Mouse (Mus musculus) myocyte (in vitro differentiated cells): ENCODE data around the gene Sez6l. TPM values are rescaled to one million over a fixed set of nuclear protein-coding genes. Genes with fewer than 3 reads are reported as not detected.

Source experiments
- H3K27me3 ChIP-seq: one replicate; pipeline ENCODE4 v1.6.1; 2011; ENCODE audit not compliant: control insufficient read depth, insufficient read depth, insufficient read length
- H3K36me3 ChIP-seq: one replicate; pipeline ENCODE4 v1.6.1; 2011; ENCODE audit not compliant: control insufficient read depth, insufficient read depth
- H3K4me2 ChIP-seq: one replicate; pipeline ENCODE4 v1.6.1; 2011; ENCODE audit warnings: low read depth, control low read depth
- H3K4me3 ChIP-seq: one replicate; pipeline ENCODE4 v1.5.1; 2011; ENCODE audit warnings: mild to moderate bottlenecking, control low read depth, moderate library complexity
- H3K79me2 ChIP-seq: one replicate; pipeline ENCODE4 v1.6.1; 2011; ENCODE audit not compliant: control insufficient read depth, insufficient read depth
- H3ac ChIP-seq: one replicate; pipeline ENCODE4 v1.6.1; 2011; ENCODE audit not compliant: control insufficient read depth, insufficient read length
- CEBPB ChIP-seq: IDR thresholded peaks from 2 replicates; pipeline ENCODE4 v1.6.1; 2011; ENCODE audit warnings: mild to moderate bottlenecking, moderate library complexity; ENCODE audit not compliant: poor library complexity, insufficient read depth, severe bottlenecking
- E2F4 ChIP-seq: IDR thresholded peaks from one replicate; pipeline ENCODE4 v1.6.1; 2011; ENCODE audit warnings: mild to moderate bottlenecking, control low read depth, moderate library complexity; ENCODE audit not compliant: insufficient read depth
- MAX ChIP-seq: IDR thresholded peaks from one replicate; pipeline ENCODE4 v1.6.1; 2011; ENCODE audit warnings: low read depth, mild to moderate bottlenecking, control low read depth
- MYOD1 ChIP-seq, 3 experiments: IDR thresholded peaks; one replicate each; pipeline ENCODE4 v1.6.1; 2011; ENCODE audit warnings: control low read depth in 2 of 3, low read depth in 2 of 3, mild to moderate bottlenecking in 2 of 3, moderate library complexity in 1 of 3; ENCODE audit not compliant: insufficient read length in 2 of 3, control insufficient read depth in 1 of 3
- MYOG ChIP-seq, 3 experiments: IDR thresholded peaks; one replicate each; pipeline ENCODE4 v1.6.1; 2011; ENCODE audit warnings: control low read depth in 2 of 3, low read depth in 2 of 3, mild to moderate bottlenecking in 2 of 3; ENCODE audit not compliant: insufficient read length in 2 of 3, control insufficient read depth in 1 of 3, insufficient read depth in 1 of 3
- POLR2A ChIP-seq: IDR thresholded peaks from one replicate; pipeline ENCODE4 v1.6.1; 2011; ENCODE audit warnings: low read depth, mild to moderate bottlenecking, control low read depth, moderate library complexity; ENCODE audit not compliant: insufficient read length
- POLR2AphosphoS2 ChIP-seq: IDR thresholded peaks from one replicate; pipeline ENCODE4 v1.6.1; 2011; ENCODE audit warnings: low read depth, control low read depth; ENCODE audit not compliant: insufficient read length
- REST ChIP-seq: IDR thresholded peaks from one replicate; pipeline ENCODE4 v1.6.1; 2011; ENCODE audit warnings: mild to moderate bottlenecking, control low read depth, moderate library complexity; ENCODE audit not compliant: insufficient read depth, insufficient read length
- SRF ChIP-seq: IDR thresholded peaks from one replicate; pipeline ENCODE4 v1.6.1; 2011; ENCODE audit warnings: low read depth; ENCODE audit not compliant: control insufficient read depth, insufficient read length
- TCF12 ChIP-seq: IDR thresholded peaks from one replicate; pipeline ENCODE4 v1.6.1; 2011; ENCODE audit warnings: mild to moderate bottlenecking, control low read depth; ENCODE audit not compliant: poor library complexity, insufficient read depth, severe bottlenecking
- TCF3 ChIP-seq: IDR thresholded peaks from one replicate; pipeline ENCODE4 v1.6.1; 2011; ENCODE audit warnings: low read depth, control low read depth; ENCODE audit not compliant: insufficient read length
- USF1 ChIP-seq: IDR thresholded peaks from one replicate; pipeline ENCODE4 v1.6.1; 2011; ENCODE audit warnings: low read depth, mild to moderate bottlenecking, control low read depth, moderate library complexity
- polyA plus RNA-seq: library from polyadenylated mRNA; unstranded; fragments of >200 nt; fragmentation: generic; extraction: Trizol; gene quantifications from one replicate; pipeline ENCODE4 v1.2.1, GENCODE M21; 2012; ENCODE audit warnings: missing spikeins

The Sez6l gene
- polyA plus RNA-seq, 1 experiment, result not detected

DNA sequence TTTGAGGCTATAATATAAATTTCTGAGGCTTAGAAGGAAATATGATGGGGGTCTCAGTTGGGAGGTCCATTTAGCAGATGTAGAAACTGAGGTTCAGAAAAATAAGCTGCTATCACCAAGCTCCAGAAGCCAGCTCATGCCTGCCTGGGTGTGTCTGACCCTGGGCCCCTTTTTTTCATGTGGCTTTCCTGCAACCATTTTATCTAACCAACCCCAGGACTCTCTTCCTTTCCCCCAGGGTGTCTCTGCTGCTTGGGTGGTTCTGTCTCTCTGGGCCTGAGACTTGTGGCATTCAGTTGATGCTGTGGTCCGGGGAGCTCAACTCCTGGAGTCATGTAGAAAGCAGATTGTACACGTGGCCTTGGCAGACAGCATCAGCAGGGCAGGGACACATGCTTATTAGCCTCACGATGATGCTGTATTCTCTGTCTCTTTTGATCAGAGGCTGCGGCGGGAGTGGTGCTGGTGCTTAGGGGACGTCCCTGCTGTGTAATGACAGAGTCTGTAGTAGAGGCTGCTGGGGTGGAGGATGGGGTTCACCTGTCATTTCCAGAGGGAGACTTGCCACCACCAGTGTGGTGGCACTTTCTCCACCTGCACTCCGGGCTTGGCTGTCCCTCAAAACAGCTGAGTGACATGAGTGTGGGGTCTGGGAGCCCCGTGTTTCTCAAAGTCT, 88.7 kb downstream of the Sez6l start:
- no peak overlapping the region for H3K4me2 ChIP-seq
- H3K4me3 ChIP-seq, result no peak overlapping the region
- H3K27me3 ChIP-seq, result peaks cover 15% of the 10 kb centered on the region
- TF ChIP-seq MAX, result no peak
- no peak for TF ChIP-seq MYOD1 (IDR thresholded peaks at IDR 0.05; ENCODE audit: control insufficient read depth in 1 of 3, insufficient read length in 2 of 3, low read depth in 2 of 3)
- TF ChIP-seq REST, result no peak
- TF ChIP-seq E2F4, result no peak
- TF ChIP-seq CEBPB, result no peak
- TF ChIP-seq MYOG (IDR thresholded peaks at IDR 0.05; ENCODE audit: control insufficient read depth in 1 of 3, insufficient read depth in 1 of 3, insufficient read length in 2 of 3, low read depth in 2 of 3), result no peak
- no peak for TF ChIP-seq SRF
- no peaks in the 10 kb centered on the region for H3K79me2 ChIP-seq
- H3ac ChIP-seq, result no peak overlapping the region
- no peaks in the 10 kb centered on the region for H3K36me3 ChIP-seq

- no peaks in the 10 kb centered on the region for H3K36me3 ChIP-seq
- H3K27me3 ChIP-seq, result peaks cover 19% of the 10 kb centered on the region
- H3K79me2 ChIP-seq, result no peaks in the 10 kb centered on the region
- no peak overlapping the region for H3K4me2 ChIP-seq
- no peak overlapping the region for H3ac ChIP-seq
- H3K4me3 ChIP-seq, result no peak overlapping the region
- TF ChIP-seq TCF3, result no peak
- no peak for TF ChIP-seq CEBPB
- TF ChIP-seq E2F4, result no peak
- no peak for TF ChIP-seq TCF12
- no peak for TF ChIP-seq MYOD1 (IDR thresholded peaks at IDR 0.05; ENCODE audit: control insufficient read depth in 1 of 3, insufficient read length in 2 of 3, low read depth in 2 of 3)
- no peak for TF ChIP-seq POLR2A
- no peak for TF ChIP-seq REST
These were observed 89.5 kb downstream of the Sez6l start for GRCm38 (mm10) chr5:112487504-112487903.

- Histone ChIP-seq H3K27me3 (peaks cover 17% of the 10 kb centered on the region), H3K4me2 (no peak overlapping the region), H3K4me3 (no peak overlapping the region), H3K79me2 (no peaks in the 10 kb centered on the region), H3ac (no peak overlapping the region), H3K36me3 (no peaks in the 10 kb centered on the region)
- TF ChIP-seq POLR2A (no peak), TCF3 (no peak)
These were observed 90.6 kb downstream of the Sez6l start for GRCm38 (mm10) chr5:112486415-112486814.

- H3ac ChIP-seq, result no peak overlapping the region
- H3K79me2 ChIP-seq, result no peaks in the 10 kb centered on the region
- no peak overlapping the region for H3K4me2 ChIP-seq
- peaks cover 15% of the 10 kb centered on the region for H3K27me3 ChIP-seq
- no peaks in the 10 kb centered on the region for H3K36me3 ChIP-seq
- H3K4me3 ChIP-seq, result no peak overlapping the region
- TF ChIP-seq MAX (no peak), REST (no peak), POLR2A (no peak), POLR2AphosphoS2 (no peak), USF1 (no peak), TCF12 (no peak), TCF3 (no peak), CEBPB (no peak), MYOD1 (IDR thresholded peaks at IDR 0.05; ENCODE audit: control insufficient read depth in 1 of 3, insufficient read length in 2 of 3, low read depth in 2 of 3) (no peak), SRF (no peak), MYOG (IDR thresholded peaks at IDR 0.05; ENCODE audit: control insufficient read depth in 1 of 3, insufficient read depth in 1 of 3, insufficient read length in 2 of 3, low read depth in 2 of 3) (no peak), E2F4 (no peak)
These were observed 91.9 kb downstream of the Sez6l start for GRCm38 (mm10) chr5:112484924-112485715.

GRCm38 (mm10) chr5:112483030-112483429, 94.0 kb downstream of the Sez6l start:
- TF ChIP-seq TCF3 (no peak), REST (no peak)
- Histone ChIP-seq H3K4me2 (no peak overlapping the region), H3K79me2 (no peaks in the 10 kb centered on the region), H3K27me3 (peaks cover 24% of the 10 kb centered on the region), H3K36me3 (no peaks in the 10 kb centered on the region), H3K4me3 (no peak overlapping the region), H3ac (no peak overlapping the region)
